23 mouse cellular contexts compared by ENCODE assay signal in genomic region chr9:27518031-27518430, GRCm38 (mm10).
DNase-seq lines count a peak whose midpoint lies in the region; ATAC-seq lines count a peak whose summit lies in the region.
"Had no signal": no experiment of that assay in that cellular context is flagged by ENCODE, and none has a peak within 500 bp of the region (broad histone marks: within the 10 kb centered on the region; RNA-seq: fewer than 3 reads in every experiment).

No protein-coding gene starts in this region.

- no peak for DNase-seq in forebrain, embryonic 11.5 days (ENCODE audit: low spot score)
- peak; percentile 64 for DNase-seq in heart, adult 11 months
- DNase-seq in heart, postnatal 25 days (ENCODE audit: low spot score): no peak
- DNase-seq in brain, adult 2 months (ENCODE audit: low read depth, low spot score): peak; percentile 62
- peak; percentile 50 for DNase-seq in telencephalon, adult 2 months (ENCODE audit: low read depth, low spot score)
- DNase-seq in adrenal gland, postnatal 14 days: no peak
- DNase-seq: adrenal gland, adult 2 months; adrenal gland, postnatal 36 days; cerebellum, adult 11-12 months; cerebellum, adult 9-10 months; cerebellum, postnatal 25 days; gastrocnemius, adult 2 months; gastrocnemius, postnatal 25 days; heart, postnatal 4 days had no signal

- no peaks in the 10 kb centered on the region for H3K27me3 ChIP-seq in forebrain, embryonic 15.5 days
- H3K27me3 ChIP-seq in forebrain, embryonic 11.5 days (ENCODE audit: control insufficient read depth, insufficient read depth, low read length): no peaks in the 10 kb centered on the region
- H3K27me3 ChIP-seq: embryonic facial prominence, embryonic 13.5 days; heart, embryonic 13.5 days; hindbrain, embryonic 12.5 days had no signal

- H3K9me3 ChIP-seq in forebrain, embryonic 15.5 days: no peaks in the 10 kb centered on the region
- H3K9me3 ChIP-seq in forebrain, embryonic 11.5 days (ENCODE audit: control insufficient read depth, low read length): no peaks in the 10 kb centered on the region
- H3K9me3 ChIP-seq: embryonic facial prominence, embryonic 13.5 days; heart, embryonic 13.5 days; hindbrain, embryonic 12.5 days had no signal

- no peak overlapping the region for H3K4me3 ChIP-seq in forebrain, embryonic 15.5 days
- no peak overlapping the region for H3K4me3 ChIP-seq in forebrain, embryonic 11.5 days (ENCODE audit: low read depth, low read length)
- H3K4me3 ChIP-seq: embryonic facial prominence, embryonic 13.5 days; gastrocnemius, adult 2 months; heart, embryonic 13.5 days; hindbrain, embryonic 12.5 days had no signal

- WGBS in forebrain, embryonic 15.5 days: 26% methylated on average over 4 of the region's 4 CpGs
- WGBS in forebrain, embryonic 11.5 days: 54% methylated on average over 4 of the region's 4 CpGs

- H3K4me1 ChIP-seq in forebrain, embryonic 15.5 days: peaks cover 23% of the 10 kb centered on the region
- no peaks in the 10 kb centered on the region; the same call in 1 of the 2 replicates for H3K4me1 ChIP-seq in forebrain, embryonic 11.5 days (replicated peaks; ENCODE audit: control insufficient read depth, insufficient read depth, low read length)
- H3K4me1 ChIP-seq: embryonic facial prominence, embryonic 13.5 days; heart, embryonic 13.5 days; hindbrain, embryonic 12.5 days had no signal

- peak overlapping the region; percentile 40 for H3K27ac ChIP-seq in forebrain, embryonic 15.5 days (replicated peaks)
- no peak overlapping the region for H3K27ac ChIP-seq in forebrain, embryonic 11.5 days (ENCODE audit: low read depth, low read length)
- H3K27ac ChIP-seq: embryonic facial prominence, embryonic 13.5 days; gastrocnemius, adult 2 months; heart, embryonic 13.5 days; hindbrain, embryonic 12.5 days had no signal

- intact Hi-C loops in heart, postnatal 25 days (cut with DNase I): no loop called here

- H3K4me2 ChIP-seq in forebrain, embryonic 15.5 days (replicated peaks): no peak overlapping the region
- H3K4me2 ChIP-seq in forebrain, embryonic 11.5 days (ENCODE audit: low read depth, low read length, severe bottlenecking): no peak overlapping the region
- H3K4me2 ChIP-seq: embryonic facial prominence, embryonic 13.5 days; heart, embryonic 13.5 days; hindbrain, embryonic 12.5 days had no signal

- no peaks in the 10 kb centered on the region for H3K36me3 ChIP-seq in forebrain, embryonic 15.5 days
- no peaks in the 10 kb centered on the region for H3K36me3 ChIP-seq in forebrain, embryonic 11.5 days (ENCODE audit: control insufficient read depth, insufficient read depth, low read length)
- H3K36me3 ChIP-seq: embryonic facial prominence, embryonic 13.5 days; heart, embryonic 13.5 days; hindbrain, embryonic 12.5 days had no signal

- ATAC-seq in forebrain, embryonic 15.5 days (replicated peaks): no peak
- ATAC-seq in forebrain, embryonic 11.5 days (replicated peaks; ENCODE audit: low FRiP score): no peak
- ATAC-seq: activated CD4-positive, CD25-positive, alpha-beta regulatory T cell, adult 4 months; hindbrain, embryonic 16.5 days; inflammation-experienced regulatory T-cells, adult 6 months; intestine, postnatal 0 days; Patski had no signal

- H3K9ac ChIP-seq in forebrain, embryonic 15.5 days (replicated peaks): no peak overlapping the region
- no peak overlapping the region for H3K9ac ChIP-seq in forebrain, embryonic 11.5 days (ENCODE audit: low read length)
- H3K9ac ChIP-seq: embryonic facial prominence, embryonic 13.5 days; heart, embryonic 13.5 days; hindbrain, embryonic 12.5 days had no signal

Comparison
In these comparisons a context has a peak if more than half of its experiments do, and no peak if none do; other contexts are left out.
1. DNase-seq: peak in heart, adult 11 months (single experiment), brain, adult 2 months (single experiment) and telencephalon, adult 2 months (single experiment); none in forebrain, embryonic 11.5 days (single experiment), heart, postnatal 25 days (single experiment) and adrenal gland, postnatal 14 days (single experiment).